Mouse (Mus musculus) cortical plate, adult 2 months (tissue): ENCODE data around the gene Snx29.

Source experiments
- CTCF ChIP-seq: fragments of 200-500 bp; IDR thresholded peaks from 2 replicates; pipeline ENCODE4 v1.5.1; 2011; ENCODE audit warnings: mild to moderate bottlenecking, control low read depth, low read length; ENCODE audit not compliant: insufficient read depth; ENCODE audit errors: extremely low read depth
- POLR2A ChIP-seq: fragments of 200-500 bp; IDR thresholded peaks from 2 replicates; pipeline ENCODE4 v1.6.1; 2011; ENCODE audit warnings: mild to moderate bottlenecking, low read length, control low read depth; ENCODE audit not compliant: insufficient read depth; ENCODE audit errors: extremely low read depth

- TF ChIP-seq CTCF (no peak), POLR2A (no peak)
Observed at GRCm38 (mm10) chr16:11399845-11400565, 77.3 kb downstream of the Snx29 start.
